Mouse (Mus musculus) bone marrow, adult 2 months (tissue): ENCODE measurements around the gene Adam6b. TPM values are rescaled to one million over a fixed set of nuclear protein-coding genes. Genes with fewer than 3 reads are reported as not detected.

ENCODE experiments used
- H3K27ac ChIP-seq: fragments of 200-500 bp; 2 replicates; pipeline ENCODE4 v1.5.1; 2012; ENCODE audit warnings: low read depth, mild to moderate bottlenecking, control low read depth, inconsistent platforms, low read length; ENCODE audit not compliant: control insufficient read depth, poor library complexity, insufficient read depth
- H3K4me1 ChIP-seq: fragments of 200-500 bp; 2 replicates; pipeline ENCODE4 v1.6.1; 2011; ENCODE audit warnings: low read length; ENCODE audit not compliant: control insufficient read depth, insufficient read depth
- H3K4me3 ChIP-seq: fragments of 200-500 bp; replicated peaks from 2 replicates; pipeline ENCODE3; 2011; ENCODE audit warnings: mild to moderate bottlenecking, low read depth, low read length, control low read depth; ENCODE audit not compliant: control insufficient read depth
- CTCF ChIP-seq: fragments of 200-500 bp; IDR thresholded peaks from 2 replicates; pipeline ENCODE4 v1.5.1; 2011; ENCODE audit warnings: low read length, control low read depth; ENCODE audit not compliant: control insufficient read depth, insufficient read depth
- POLR2A ChIP-seq: fragments of 200-500 bp; IDR thresholded peaks from 2 replicates; pipeline ENCODE4 v1.6.1; 2011; ENCODE audit warnings: low read depth, mild to moderate bottlenecking, control low read depth, low read length, borderline replicate concordance; ENCODE audit not compliant: control insufficient read depth
- WGBS: fragments of 180-500 bp; shearing (Covaris S2); methylation state at CpG from one replicate; pipeline ENCODE4 v1.1.7; 2018; 5-methylcytosine and 5-hydroxymethylcytosine counted together
- polyA plus RNA-seq: library from polyadenylated mRNA; stranded (reverse); fragments of >200 nt; gene quantifications from 2 replicates; pipeline ENCODE4 v1.2.4, GENCODE M21; 2011; ENCODE audit warnings: low replicate concordance; ENCODE audit not compliant: missing spikeins, insufficient read depth, insufficient read length

The Adam6b gene
- polyA plus RNA-seq, 1 experiment: 0.80 TPM

DNA sequence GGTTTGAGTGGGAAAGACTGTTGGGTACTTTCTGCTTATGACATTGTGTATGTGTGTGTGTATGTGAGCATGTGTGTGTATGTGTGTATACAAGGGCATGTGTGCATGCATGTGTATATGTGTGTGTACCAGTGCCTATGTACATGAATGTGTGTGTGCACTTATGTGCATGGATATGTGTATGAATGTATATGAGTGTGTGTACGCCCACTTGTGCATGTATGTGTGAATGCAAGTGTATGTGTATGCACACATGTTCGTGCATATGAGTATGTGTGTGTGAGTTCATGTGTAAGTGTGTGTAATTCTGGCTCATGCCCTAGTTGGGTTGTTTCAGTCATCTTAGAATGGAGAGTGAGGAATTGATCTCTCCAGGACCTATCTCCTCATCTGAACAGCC lies 36.6 kb downstream of the Adam6b start:
- 62% methylated on average over 2 of the region's 2 CpGs for WGBS
- H3K27ac ChIP-seq: no peak overlapping the region
- no peaks in the 10 kb centered on the region for H3K4me1 ChIP-seq
- TF ChIP-seq CTCF (no peak), POLR2A (no peak)
- H3K4me3 ChIP-seq: no peak overlapping the region

Other genes with a start within 250 kb of the Adam6b start
- gene Adam6a, start 54.4 kb downstream of the Adam6b start, polyA plus RNA-seq: not detected in 2 replicates